Mouse (Mus musculus) lung, adult 2 months (tissue): Measurements from ENCODE around the gene Cfap58.

Source experiments
- CTCF ChIP-seq: fragments of 200-500 bp; IDR thresholded peaks from 2 replicates; pipeline ENCODE4 v1.5.1; 2011; ENCODE audit warnings: mild to moderate bottlenecking, low read length, control low read depth; ENCODE audit not compliant: insufficient read depth
- POLR2A ChIP-seq: fragments of 200-500 bp; IDR thresholded peaks from 2 replicates; pipeline ENCODE4 v1.6.1; 2011; ENCODE audit warnings: low read depth, mild to moderate bottlenecking, control low read depth, low read length, borderline replicate concordance; ENCODE audit errors: extremely low read depth

DNA sequence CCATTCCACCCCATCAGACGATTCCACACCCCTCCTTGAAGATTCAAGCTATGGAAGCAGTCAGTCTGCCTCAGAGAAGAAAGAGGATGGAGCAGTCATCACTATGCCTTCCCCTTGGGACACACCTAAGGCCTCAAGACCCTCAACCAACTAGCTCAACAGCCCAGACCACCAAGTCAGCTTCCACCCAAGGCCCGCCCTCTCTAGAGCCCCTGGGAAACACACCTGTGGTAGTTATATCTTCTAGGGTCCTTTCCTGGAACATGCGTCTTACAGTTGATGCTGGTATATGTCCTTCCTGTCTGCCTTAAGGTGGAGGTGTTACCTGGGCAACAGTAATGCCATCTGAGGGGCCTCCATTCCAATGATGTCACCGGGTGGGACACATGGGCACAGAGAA is 23.3 kb upstream of the Cfap58 start:
- TF ChIP-seq CTCF (no peak), POLR2A (no peak)
